Mouse (Mus musculus): ENCODE results near the gene Sh3pxd2a. TPM values are rescaled to one million over a fixed set of nuclear protein-coding genes. Genes with fewer than 3 reads are reported as not detected.

The Sh3pxd2a gene
- total RNA-seq, 2 experiments from 2014 or later: 25.0 to 25.1 TPM

GRCm38 (mm10) chr19:47292451-47292951, 171.7 kb downstream of the Sh3pxd2a start:
- intact Hi-C loops (cut with DNase I): no loop called here
- peak; percentile 76 for DNase-seq

- DNase-seq: no peak
- intact Hi-C loops (cut with DNase I): no loop called here
Measured at GRCm38 (mm10) chr19:47291307-47292080, 172.7 kb downstream of the Sh3pxd2a start.

GRCm38 (mm10) chr19:47286886-47287450, 177.2 kb downstream of the Sh3pxd2a start:
- no peak for DNase-seq
- intact Hi-C loops (cut with DNase I): no loop called here

- intact Hi-C loops (cut with DNase I): no loop called here
- DNase-seq: no peak
Measured at GRCm38 (mm10) chr19:47285581-47285980, 178.6 kb downstream of the Sh3pxd2a start.

- intact Hi-C loops (cut with DNase I): no loop called here
- DNase-seq: no peak
Measured at GRCm38 (mm10) chr19:47282688-47283215, 181.4 kb downstream of the Sh3pxd2a start.

GRCm38 (mm10) chr19:47282050-47282454, 182.1 kb downstream of the Sh3pxd2a start:
- intact Hi-C loops (cut with DNase I): no loop called here
- no peak for DNase-seq

GRCm38 (mm10) chr19:47280894-47281293, 183.3 kb downstream of the Sh3pxd2a start:
- intact Hi-C loops (cut with DNase I): no loop called here
- peak; percentile 32 for DNase-seq

- peak; percentile 93 for DNase-seq
- intact Hi-C loops (cut with DNase I): no loop called here
Measured at GRCm38 (mm10) chr19:47279788-47280532, 184.2 kb downstream of the Sh3pxd2a start.

- DNase-seq: no peak
- intact Hi-C loops (cut with DNase I): no loop called here
Measured at GRCm38 (mm10) chr19:47279372-47279771, 184.8 kb downstream of the Sh3pxd2a start.

- intact Hi-C loops (cut with DNase I): no loop called here
- DNase-seq: no peak
Measured at GRCm38 (mm10) chr19:47276730-47277129, 187.5 kb downstream of the Sh3pxd2a start.

- intact Hi-C loops (cut with DNase I): no loop called here
Measured at GRCm38 (mm10) chr19:47270520-47270919, 193.7 kb downstream of the Sh3pxd2a start.

GRCm38 (mm10) chr19:47269729-47270128, 194.5 kb downstream of the Sh3pxd2a start:
- no peak for DNase-seq
- intact Hi-C loops (cut with DNase I): no loop called here

More at GRCm38 (mm10) chr19:47270520-47270919, 193.7 kb downstream of the Sh3pxd2a start:
- no peak for DNase-seq

GRCm38 (mm10) chr19:47267066-47267465, 197.1 kb downstream of the Sh3pxd2a start:
- DNase-seq: no peak
- intact Hi-C loops (cut with DNase I): no loop called here

- DNase-seq: no peak
- intact Hi-C loops (cut with DNase I): no loop called here
Measured at GRCm38 (mm10) chr19:47266070-47266801, 198.0 kb downstream of the Sh3pxd2a start.

GRCm38 (mm10) chr19:47264322-47265092, 199.7 kb downstream of the Sh3pxd2a start:
- DNase-seq: peak; percentile 88
- intact Hi-C loops (cut with DNase I): loop anchor here (2.0 kb wide), 1 partner anchor 72 kb away; no protein-coding TSS in a partner anchor

GRCm38 (mm10) chr19:47263621-47264020, 200.6 kb downstream of the Sh3pxd2a start:
- DNase-seq: no peak
- intact Hi-C loops (cut with DNase I): loop anchor here (2.0 kb wide), 1 partner anchor 73 kb away; no protein-coding TSS in a partner anchor

- intact Hi-C loops (cut with DNase I): no loop called here
- DNase-seq: no peak
Measured at GRCm38 (mm10) chr19:47261196-47261595, 203.0 kb downstream of the Sh3pxd2a start.

- no peak for DNase-seq
- intact Hi-C loops (cut with DNase I): no loop called here
Measured at GRCm38 (mm10) chr19:47259581-47259980, 204.6 kb downstream of the Sh3pxd2a start.

GRCm38 (mm10) chr19:47255919-47256318, 208.3 kb downstream of the Sh3pxd2a start:
- intact Hi-C loops (cut with DNase I): no loop called here

More at GRCm38 (mm10) chr19:47255919-47256318, 208.3 kb downstream of the Sh3pxd2a start:
- DNase-seq: no peak
